Mouse (Mus musculus) granulocyte monocyte progenitor cell, adult 5-6 weeks (primary cell): ENCODE measurements around the gene Krba1. TPM values are rescaled to one million over a fixed set of nuclear protein-coding genes. Genes with fewer than 3 reads are reported as not detected.

Source experiments
- ATAC-seq: replicated peaks from 2 replicates; pipeline ENCODE4 v1.8.0; 2016; ENCODE audit warnings: mild to moderate bottlenecking, moderate TSS enrichment, inconsistent platforms; ENCODE audit not compliant: poor library complexity, severe bottlenecking
- total RNA-seq, 2 experiments: library from RNA; stranded (forward) in 1 of 2; stranded (reverse) in 1 of 2; fragments of 200-712, 200-1000 nt in 1 of 2; fragments of >200 nt in 1 of 2; fragmentation: Nextera tagmentation in 1 of 2; gene quantifications; 2 replicates each; pipeline ENCODE4 v1.2.3; 2014 to 2017

Gene Krba1
- total RNA-seq, 2 experiments from 2014 or later = 0.98 to 6.7 TPM

- no peak for ATAC-seq
These were observed 27.9 kb downstream of the Krba1 start for GRCm38 (mm10) chr6:48423336-48423735.

GRCm38 (mm10) chr6:48424074-48424473 lies 28.7 kb downstream of the Krba1 start:
- no peak for ATAC-seq

DNA sequence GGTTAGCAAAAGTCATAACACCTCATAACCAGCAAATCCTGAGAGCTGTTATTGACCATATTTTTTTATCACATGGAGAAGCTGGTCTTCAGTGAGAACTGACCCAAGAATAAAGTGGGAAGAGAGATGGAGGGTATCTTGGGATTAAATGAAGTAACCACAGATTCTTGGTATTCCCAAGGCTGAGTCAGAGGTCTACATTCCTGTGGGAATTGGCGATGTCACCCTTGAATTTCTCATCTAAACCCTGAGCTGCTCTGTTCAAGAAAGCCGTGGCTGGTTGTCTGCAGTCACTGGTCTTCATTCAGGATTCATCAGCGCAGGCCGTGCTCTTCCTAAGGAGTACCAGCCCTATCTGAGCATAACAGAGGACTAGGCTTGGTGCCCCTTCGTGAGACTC lies 31.6 kb downstream of the Krba1 start:
- ATAC-seq = no peak

GRCm38 (mm10) chr6:48428769-48429557 lies 33.6 kb downstream of the Krba1 start:
- ATAC-seq = peak; percentile 33

GRCm38 (mm10) chr6:48430748-48431147 lies 35.4 kb downstream of the Krba1 start:
- no peak for ATAC-seq

GRCm38 (mm10) chr6:48432893-48433816 lies 37.8 kb downstream of the Krba1 start:
- peak; percentile 60 for ATAC-seq

DNA sequence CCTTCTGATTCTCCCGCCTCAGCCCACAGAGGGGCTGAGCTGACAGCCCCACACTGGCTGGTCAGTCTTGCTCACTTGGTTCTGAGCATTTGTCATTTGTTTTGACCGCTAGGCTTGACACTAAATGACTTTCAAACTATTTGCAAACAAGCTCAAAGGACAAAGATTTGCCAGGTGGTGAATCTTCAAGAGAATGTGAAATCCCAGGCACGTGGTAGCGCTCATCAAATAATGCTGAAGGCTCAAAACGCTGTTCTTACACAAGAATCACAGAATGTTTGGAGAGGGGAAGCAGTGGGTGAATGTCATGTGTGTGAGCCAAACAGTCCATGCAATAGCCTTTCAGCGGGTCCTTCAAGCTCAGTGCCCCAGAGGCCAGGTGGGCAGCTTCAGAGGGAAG lies 39.3 kb downstream of the Krba1 start:
- peak; percentile 17; the same call in 1 of the 2 replicates for ATAC-seq

DNA sequence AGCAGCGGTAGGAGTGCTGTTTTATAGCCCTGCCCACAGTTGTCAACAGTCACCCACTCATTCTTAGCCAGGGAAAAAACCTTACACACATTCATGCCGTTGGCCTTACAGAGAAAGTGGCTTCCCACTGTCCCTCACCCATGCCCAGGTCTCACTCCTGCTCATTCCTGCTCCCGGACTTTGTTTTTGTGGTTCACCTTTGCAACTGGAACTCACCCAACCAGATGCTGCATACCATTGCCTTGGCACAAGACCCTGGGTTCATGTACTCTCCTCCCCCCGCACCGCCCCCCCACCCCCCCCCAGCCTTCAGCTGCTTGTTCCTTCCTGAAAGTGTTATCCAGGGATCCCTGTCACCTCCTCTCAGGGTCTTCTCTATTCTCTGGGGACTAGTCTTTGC lies 39.7 kb downstream of the Krba1 start:
- ATAC-seq = no peak

GRCm38 (mm10) chr6:48435706-48436349 lies 40.4 kb downstream of the Krba1 start:
- ATAC-seq = no peak

GRCm38 (mm10) chr6:48437679-48438376 lies 42.4 kb downstream of the Krba1 start:
- ATAC-seq = no peak

- ATAC-seq = no peak
These were observed 43.2 kb downstream of the Krba1 start for GRCm38 (mm10) chr6:48438475-48439125.

DNA sequence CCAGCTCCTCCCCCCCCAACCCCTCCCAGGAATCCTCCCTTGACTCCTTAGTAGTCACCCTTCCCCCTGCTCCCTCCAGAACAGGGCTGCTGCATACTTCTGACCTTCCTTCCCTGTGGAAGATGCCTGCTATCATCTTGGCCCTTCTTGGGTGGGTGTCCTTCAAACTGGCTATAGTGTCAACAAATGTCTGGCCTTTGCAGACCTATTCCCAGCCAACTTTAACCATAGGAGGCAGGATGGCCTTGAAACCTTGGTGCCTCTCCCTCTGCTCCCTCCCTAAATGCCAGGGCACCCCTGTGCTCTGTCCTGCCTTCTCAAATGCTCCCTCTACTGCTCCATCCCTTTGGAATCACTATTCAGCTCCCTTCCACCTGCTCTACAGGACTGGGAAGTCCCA lies 44.3 kb downstream of the Krba1 start:
- no peak for ATAC-seq

DNA sequence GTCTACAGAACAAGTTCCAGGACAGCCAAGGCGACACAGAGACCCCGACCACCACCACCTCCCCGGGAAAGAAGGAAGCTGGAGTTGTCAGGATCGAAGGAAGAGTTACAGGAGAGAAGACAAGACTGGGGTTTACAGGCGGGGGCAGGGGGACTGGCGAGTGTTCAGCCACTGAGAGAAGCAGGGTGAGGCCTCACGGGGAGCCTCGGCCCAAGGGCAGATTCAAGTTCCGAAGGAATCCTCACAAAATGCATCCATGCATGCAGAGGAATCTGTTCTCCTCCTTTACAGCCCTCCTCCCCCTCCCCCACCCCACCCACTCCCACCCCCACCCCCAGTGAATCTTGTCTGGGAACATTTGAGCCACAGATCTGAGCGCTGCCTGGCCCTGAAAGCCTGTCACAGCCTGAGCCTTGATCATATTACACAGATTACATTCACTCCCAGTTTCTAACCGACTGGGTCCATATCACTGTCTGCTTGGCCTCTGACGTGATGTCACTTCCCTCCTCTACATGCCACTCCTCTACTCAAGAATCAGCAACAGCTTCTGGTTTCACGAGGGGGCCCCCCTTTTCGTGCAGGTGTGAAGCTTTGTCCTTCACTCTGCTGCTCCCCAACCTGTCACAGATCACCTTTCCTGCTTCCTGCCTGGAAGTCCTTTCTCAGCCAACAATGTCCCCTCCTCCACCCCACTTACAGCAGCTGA lies 45.1 kb downstream of the Krba1 start:
- ATAC-seq = no peak

DNA sequence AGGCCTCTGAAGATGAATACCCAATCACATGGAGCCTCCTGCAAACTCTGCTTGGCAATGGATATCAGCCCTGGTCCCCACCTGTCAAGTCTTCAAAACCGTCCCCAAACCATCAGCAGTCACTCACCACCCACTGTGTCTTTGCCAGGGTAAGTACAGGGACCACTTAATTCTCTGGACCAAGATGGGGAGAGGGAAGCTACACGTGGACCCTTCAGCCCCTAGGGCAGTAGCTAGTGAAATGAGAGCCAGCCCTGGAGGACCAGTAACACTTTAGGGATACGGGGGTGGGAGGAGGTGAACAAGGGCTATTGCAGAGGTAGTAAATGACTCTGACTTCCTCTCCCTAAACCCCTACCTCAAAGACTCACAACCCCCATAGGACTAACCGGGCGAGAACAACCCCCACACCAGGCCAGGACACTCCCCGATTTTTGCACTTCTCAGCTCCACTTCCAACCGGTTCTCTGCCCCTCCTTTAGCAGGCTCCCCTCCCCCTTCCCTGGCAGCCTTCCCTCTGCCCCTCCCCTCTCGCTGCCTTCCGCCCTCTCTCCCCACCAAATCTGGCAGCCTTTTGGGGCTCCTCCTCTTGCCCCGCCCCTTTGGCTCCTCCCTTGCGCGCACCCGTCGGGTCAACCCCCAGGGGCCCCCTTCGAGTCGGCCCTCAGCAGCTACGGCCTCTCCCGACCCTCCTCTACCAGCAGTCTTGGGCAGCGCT lies 48.4 kb downstream of the Krba1 start:
- ATAC-seq = peak; percentile 79

DNA sequence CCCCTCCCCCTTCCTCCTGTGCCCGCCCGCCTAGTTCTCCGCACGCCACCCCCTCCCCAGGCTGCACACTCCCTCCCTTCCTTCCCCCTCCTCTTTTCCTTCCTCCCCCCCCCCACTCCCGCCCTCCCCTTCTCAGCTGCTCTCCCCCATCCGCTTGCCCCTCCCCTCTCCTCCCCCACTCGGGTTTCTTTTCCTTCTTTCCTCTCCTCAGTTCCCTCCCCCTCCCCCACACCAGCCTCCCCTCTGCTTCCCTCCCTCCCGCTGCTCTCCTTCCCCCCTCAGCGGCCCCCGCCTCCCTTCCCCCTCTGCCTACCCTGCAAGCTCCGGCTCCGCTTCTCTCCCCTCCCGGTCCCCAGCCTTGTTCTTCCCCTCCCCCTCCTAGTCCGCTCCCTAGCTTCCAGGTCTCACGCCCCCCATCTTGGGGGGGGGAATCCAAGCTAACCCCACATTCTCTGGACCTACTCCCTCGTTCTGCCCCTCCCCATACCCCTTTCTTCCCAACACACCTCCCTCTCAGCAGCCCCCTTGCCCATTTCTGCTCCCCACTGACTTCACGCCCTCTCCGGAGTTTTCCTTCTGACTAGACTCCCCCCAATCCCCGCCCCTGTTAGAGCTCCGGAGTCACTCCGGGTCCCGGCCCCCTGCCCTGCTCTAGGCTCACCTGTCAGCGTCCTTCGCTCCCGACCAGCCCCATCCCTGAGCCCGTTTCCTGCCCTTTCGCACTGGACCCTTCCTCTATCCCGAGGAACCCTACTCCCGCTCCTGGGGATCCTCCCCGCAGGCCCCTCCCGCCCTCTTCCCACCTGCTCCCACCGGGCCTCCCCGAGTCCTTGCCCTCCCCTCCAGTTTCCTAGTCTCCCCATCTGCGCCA lies 49.2 kb downstream of the Krba1 start:
- peak; percentile 26 for ATAC-seq

DNA sequence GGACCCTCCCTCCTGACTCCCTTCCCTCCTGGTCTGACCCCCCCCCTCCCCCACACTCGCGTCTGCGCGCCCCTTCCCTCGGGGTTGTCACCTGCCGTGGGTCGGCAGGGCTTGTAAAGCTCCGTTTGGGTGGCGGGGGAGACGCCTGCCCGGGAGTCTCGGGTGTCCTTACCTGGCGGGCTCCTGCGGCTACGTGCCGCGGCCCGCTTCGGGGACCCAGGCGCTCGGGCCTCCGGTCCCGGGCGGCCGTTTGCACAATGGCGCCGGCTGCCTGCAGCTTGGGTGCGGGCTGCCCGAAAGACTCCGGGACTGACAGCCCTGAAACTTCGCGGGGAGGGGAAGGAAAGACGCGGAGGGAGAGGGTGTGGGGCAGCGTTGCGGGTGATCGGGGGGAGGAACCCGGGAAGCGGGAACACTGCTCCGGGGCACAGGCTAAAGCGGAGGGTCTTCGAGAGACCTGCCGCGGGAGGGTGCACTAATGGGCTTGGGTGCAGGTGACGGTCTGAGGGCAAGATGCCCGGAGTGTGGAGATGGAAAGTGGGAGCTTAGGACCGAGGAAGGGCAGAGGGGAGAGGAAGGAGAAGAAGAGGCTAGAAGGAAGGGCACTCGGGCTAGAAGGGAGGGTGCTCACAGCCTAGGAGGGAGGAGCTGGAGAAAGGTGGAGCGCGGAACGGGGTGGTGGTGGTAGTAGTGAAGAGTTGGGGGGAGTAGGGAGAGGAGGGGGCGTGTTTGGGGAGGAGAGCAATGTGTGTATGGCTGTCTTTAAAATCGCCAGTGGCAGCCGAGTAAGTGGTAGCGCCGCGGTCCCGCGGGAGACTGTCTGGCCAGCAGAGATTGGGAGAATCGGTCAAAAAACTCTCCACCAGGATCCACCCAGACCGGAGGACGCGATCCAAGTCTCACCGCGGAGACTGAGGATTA lies 50.1 kb downstream of the Krba1 start, which contains the start of gene Zfp467:
Gene Zfp467, minus strand, starts transcription at position 645 of the 921 bp plus-strand sequence.
- peak; percentile 15; the same call in 1 of the 2 replicates for ATAC-seq
